Mouse (Mus musculus): ENCODE measurements at regions not wholly inside any gene's neighbourhood (a gene's known extent, or its start where the extent isn't known, plus 50 kb on each side); places are given as distances from the start of the nearest gene placed in this dataset.

GRCm38 (mm10) chr6:147873173-147873572 lies 173.9 kb upstream of the Far2 start:
- Histone ChIP-seq H3K27ac (ENCODE audit: control insufficient read depth, insufficient read depth, low read depth, low read length) (no peak overlapping the region), H3K4me1 (ENCODE audit: control insufficient read depth, insufficient read depth, low read length) (no peaks in the 10 kb centered on the region), H3K36me3 (ENCODE audit: control insufficient read depth, insufficient read depth, low read length) (no peaks in the 10 kb centered on the region), H3K27me3 (ENCODE audit: control insufficient read depth, insufficient read depth, low read length) (no peaks in the 10 kb centered on the region), H3K4me3 (ENCODE audit: control insufficient read depth, low read depth, low read length) (no peak overlapping the region)
- TF ChIP-seq POLR2A (IDR thresholded peaks at IDR 0.05; ENCODE audit: control insufficient read depth, low read depth, low read length) = no peak
- no peak for TF ChIP-seq CTCF (IDR thresholded peaks at IDR 0.05; ENCODE audit: control insufficient read depth, insufficient read depth, insufficient replicate concordance, low read depth, low read length)

- TF ChIP-seq CTCF (IDR thresholded peaks at IDR 0.05; ENCODE audit: control insufficient read depth, insufficient read depth, insufficient replicate concordance, low read depth, low read length) (no peak), POLR2A (IDR thresholded peaks at IDR 0.05; ENCODE audit: control insufficient read depth, low read depth, low read length) (no peak)
- H3K27ac ChIP-seq (ENCODE audit: control insufficient read depth, insufficient read depth, low read depth, low read length) = no peak overlapping the region
- H3K27me3 ChIP-seq (ENCODE audit: control insufficient read depth, insufficient read depth, low read length) = no peaks in the 10 kb centered on the region
- H3K36me3 ChIP-seq (ENCODE audit: control insufficient read depth, insufficient read depth, low read length) = no peaks in the 10 kb centered on the region
- H3K4me1 ChIP-seq (ENCODE audit: control insufficient read depth, insufficient read depth, low read length) = no peaks in the 10 kb centered on the region
- H3K4me3 ChIP-seq (ENCODE audit: control insufficient read depth, low read depth, low read length) = no peak overlapping the region
Observed at GRCm38 (mm10) chr6:147878485-147878884, 168.6 kb upstream of the Far2 start.

DNA sequence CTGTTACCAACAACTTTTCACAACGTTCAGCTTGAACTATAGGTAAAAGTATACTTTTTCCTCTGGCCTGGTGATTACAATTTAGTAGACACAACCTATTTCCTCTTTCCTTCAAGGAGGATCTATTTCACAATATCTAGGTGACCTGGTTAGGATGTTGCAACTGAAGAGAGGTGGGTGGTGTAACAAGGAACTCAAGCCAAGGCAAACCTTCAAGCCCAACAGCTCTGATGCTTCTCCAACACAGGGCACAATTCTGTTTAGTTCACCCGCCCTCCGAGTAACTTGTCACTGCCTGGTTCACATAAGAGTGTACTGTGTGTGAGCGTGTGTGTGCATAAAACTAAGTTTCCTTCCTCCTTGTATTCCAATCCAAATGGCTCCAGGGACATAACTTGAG lies 161.2 kb upstream of the Far2 start:
- H3K4me1 ChIP-seq (ENCODE audit: control insufficient read depth, insufficient read depth, low read length) = no peaks in the 10 kb centered on the region
- TF ChIP-seq POLR2A (IDR thresholded peaks at IDR 0.05; ENCODE audit: control insufficient read depth, low read depth, low read length) (no peak), CTCF (IDR thresholded peaks at IDR 0.05; ENCODE audit: control insufficient read depth, insufficient read depth, insufficient replicate concordance, low read depth, low read length) (no peak)
- no peaks in the 10 kb centered on the region for H3K36me3 ChIP-seq (ENCODE audit: control insufficient read depth, insufficient read depth, low read length)

DNA sequence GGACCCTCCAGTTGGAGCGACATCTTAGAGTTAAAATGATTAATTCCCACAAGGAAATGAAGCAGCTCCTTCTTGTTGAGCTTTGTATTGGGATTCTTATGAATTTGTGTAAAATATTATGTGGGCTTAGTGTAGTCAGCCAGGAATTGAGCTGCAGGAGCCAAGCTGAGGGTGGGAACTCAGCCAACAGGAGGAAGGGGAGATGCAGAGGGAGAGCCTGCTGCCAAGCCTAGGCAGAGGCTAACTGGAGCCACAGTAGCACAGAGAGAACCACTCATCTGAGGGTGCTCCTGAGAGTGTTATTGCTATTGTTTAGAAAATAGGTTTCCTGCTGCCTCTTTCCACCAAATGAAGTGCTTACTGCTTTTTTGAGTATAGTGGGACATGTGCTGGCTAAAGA lies 127.4 kb upstream of the Far2 start:
- no peaks in the 10 kb centered on the region for H3K27me3 ChIP-seq (ENCODE audit: control insufficient read depth, insufficient read depth, low read length)
- no peak overlapping the region for H3K4me3 ChIP-seq (ENCODE audit: control insufficient read depth, low read depth, low read length)
- TF ChIP-seq POLR2A (IDR thresholded peaks at IDR 0.05; ENCODE audit: control insufficient read depth, low read depth, low read length) (no peak), CTCF (IDR thresholded peaks at IDR 0.05; ENCODE audit: control insufficient read depth, insufficient read depth, insufficient replicate concordance, low read depth, low read length) (no peak)
- H3K4me1 ChIP-seq (ENCODE audit: control insufficient read depth, insufficient read depth, low read length) = no peaks in the 10 kb centered on the region
- H3K36me3 ChIP-seq (ENCODE audit: control insufficient read depth, insufficient read depth, low read length) = no peaks in the 10 kb centered on the region
- H3K27ac ChIP-seq (ENCODE audit: control insufficient read depth, insufficient read depth, low read depth, low read length) = no peak overlapping the region

More for the DNA sequence above, 161.2 kb upstream of the Far2 start:
- Histone ChIP-seq H3K4me3 (ENCODE audit: control insufficient read depth, low read depth, low read length) (no peak overlapping the region), H3K27ac (ENCODE audit: control insufficient read depth, insufficient read depth, low read depth, low read length) (no peak overlapping the region), H3K27me3 (ENCODE audit: control insufficient read depth, insufficient read depth, low read length) (no peaks in the 10 kb centered on the region)

- no peak overlapping the region for H3K4me3 ChIP-seq (ENCODE audit: control insufficient read depth, low read depth, low read length)
- no peaks in the 10 kb centered on the region for H3K27me3 ChIP-seq (ENCODE audit: control insufficient read depth, insufficient read depth, low read length)
- no peak for TF ChIP-seq POLR2A (IDR thresholded peaks at IDR 0.05; ENCODE audit: control insufficient read depth, low read depth, low read length)
- no peak for TF ChIP-seq CTCF (IDR thresholded peaks at IDR 0.05; ENCODE audit: control insufficient read depth, insufficient read depth, insufficient replicate concordance, low read depth, low read length)
- H3K27ac ChIP-seq (ENCODE audit: control insufficient read depth, insufficient read depth, low read depth, low read length) = no peak overlapping the region
- no peaks in the 10 kb centered on the region for H3K4me1 ChIP-seq (ENCODE audit: control insufficient read depth, insufficient read depth, low read length)
- H3K36me3 ChIP-seq (ENCODE audit: control insufficient read depth, insufficient read depth, low read length) = no peaks in the 10 kb centered on the region
Observed at GRCm38 (mm10) chr6:147921091-147921490, 126.0 kb upstream of the Far2 start.

GRCm38 (mm10) chr6:147922506-147922905 lies 124.6 kb upstream of the Far2 start:
- no peaks in the 10 kb centered on the region for H3K27me3 ChIP-seq (ENCODE audit: control insufficient read depth, insufficient read depth, low read length)
- no peak overlapping the region for H3K4me3 ChIP-seq (ENCODE audit: control insufficient read depth, low read depth, low read length)
- H3K36me3 ChIP-seq (ENCODE audit: control insufficient read depth, insufficient read depth, low read length) = no peaks in the 10 kb centered on the region
- H3K27ac ChIP-seq (ENCODE audit: control insufficient read depth, insufficient read depth, low read depth, low read length) = no peak overlapping the region
- H3K4me1 ChIP-seq (ENCODE audit: control insufficient read depth, insufficient read depth, low read length) = no peaks in the 10 kb centered on the region
- TF ChIP-seq CTCF (IDR thresholded peaks at IDR 0.05; ENCODE audit: control insufficient read depth, insufficient read depth, insufficient replicate concordance, low read depth, low read length) = no peak
- no peak for TF ChIP-seq POLR2A (IDR thresholded peaks at IDR 0.05; ENCODE audit: control insufficient read depth, low read depth, low read length)

DNA sequence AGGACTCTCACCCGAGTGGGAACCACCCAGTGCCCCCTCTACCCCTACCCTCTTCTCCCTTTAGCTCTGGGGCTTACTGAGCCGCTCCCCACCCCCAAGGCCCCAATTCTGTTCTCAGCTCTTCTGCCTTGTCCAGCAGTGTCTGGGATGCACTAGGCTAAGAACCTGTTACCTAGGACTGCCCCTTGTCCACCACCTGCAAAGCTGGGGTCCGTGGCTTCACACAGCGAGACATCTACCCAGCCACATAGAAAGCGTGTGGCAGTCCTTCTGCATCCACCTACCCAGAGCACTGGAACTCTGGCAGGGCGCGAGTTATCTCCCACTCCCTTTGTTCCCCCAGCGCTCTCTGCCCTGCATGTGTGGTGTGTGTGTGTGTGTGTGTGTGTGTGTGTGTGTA lies 123.8 kb upstream of the Far2 start:
- H3K27me3 ChIP-seq (ENCODE audit: control insufficient read depth, insufficient read depth, low read length) = no peaks in the 10 kb centered on the region
- H3K36me3 ChIP-seq (ENCODE audit: control insufficient read depth, insufficient read depth, low read length) = no peaks in the 10 kb centered on the region
- TF ChIP-seq POLR2A (IDR thresholded peaks at IDR 0.05; ENCODE audit: control insufficient read depth, low read depth, low read length) = no peak
- TF ChIP-seq CTCF (IDR thresholded peaks at IDR 0.05; ENCODE audit: control insufficient read depth, insufficient read depth, insufficient replicate concordance, low read depth, low read length) = no peak
- no peaks in the 10 kb centered on the region for H3K4me1 ChIP-seq (ENCODE audit: control insufficient read depth, insufficient read depth, low read length)
- no peak overlapping the region for H3K27ac ChIP-seq (ENCODE audit: control insufficient read depth, insufficient read depth, low read depth, low read length)
- no peak overlapping the region for H3K4me3 ChIP-seq (ENCODE audit: control insufficient read depth, low read depth, low read length)

GRCm38 (mm10) chr6:147928951-147929350 lies 118.1 kb upstream of the Far2 start:
- no peaks in the 10 kb centered on the region for H3K36me3 ChIP-seq (ENCODE audit: control insufficient read depth, insufficient read depth, low read length)
- no peak overlapping the region for H3K27ac ChIP-seq (ENCODE audit: control insufficient read depth, insufficient read depth, low read depth, low read length)
- H3K4me1 ChIP-seq (ENCODE audit: control insufficient read depth, insufficient read depth, low read length) = no peaks in the 10 kb centered on the region
- H3K27me3 ChIP-seq (ENCODE audit: control insufficient read depth, insufficient read depth, low read length) = no peaks in the 10 kb centered on the region
- no peak overlapping the region for H3K4me3 ChIP-seq (ENCODE audit: control insufficient read depth, low read depth, low read length)
- TF ChIP-seq CTCF (IDR thresholded peaks at IDR 0.05; ENCODE audit: control insufficient read depth, insufficient read depth, insufficient replicate concordance, low read depth, low read length) (no peak), POLR2A (IDR thresholded peaks at IDR 0.05; ENCODE audit: control insufficient read depth, low read depth, low read length) (no peak)
